Mouse (Mus musculus): ENCODE measurements around the gene Hcfc2. TPM values are rescaled to one million over a fixed set of nuclear protein-coding genes. Genes with fewer than 3 reads are reported as not detected.

The Hcfc2 gene
- total RNA-seq, 1 experiment from 2014 or later, result 40.1 TPM

DNA sequence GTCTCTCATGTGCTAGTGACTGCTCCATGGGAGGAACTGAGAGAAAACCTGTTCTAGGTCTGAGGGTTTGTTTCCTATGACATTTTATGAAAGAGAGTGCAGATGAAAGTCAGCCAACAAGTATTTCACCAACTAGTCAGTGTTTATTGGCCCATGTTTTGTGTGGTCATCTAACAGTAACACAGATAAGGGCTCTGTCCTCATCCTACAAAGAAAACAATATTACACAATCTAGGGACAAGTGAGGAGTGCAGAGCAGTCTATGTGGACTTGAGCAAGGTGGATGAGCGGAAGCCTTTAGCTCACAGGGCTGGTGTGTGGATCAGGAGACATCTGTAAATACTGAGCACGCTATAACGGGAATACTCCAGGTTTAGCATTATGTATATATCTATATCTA, 62.9 kb downstream of the Hcfc2 start:
- ATAC-seq (replicated peaks in 1 of 2; ENCODE audit: insufficient read depth in 1 of 2, low FRiP score in 2 of 2, low TSS enrichment in 1 of 2, low read depth in 1 of 2, poor library complexity in 2 of 2, severe bottlenecking in 2 of 2), result no peak; a peak in 1 of 4 replicates

DNA sequence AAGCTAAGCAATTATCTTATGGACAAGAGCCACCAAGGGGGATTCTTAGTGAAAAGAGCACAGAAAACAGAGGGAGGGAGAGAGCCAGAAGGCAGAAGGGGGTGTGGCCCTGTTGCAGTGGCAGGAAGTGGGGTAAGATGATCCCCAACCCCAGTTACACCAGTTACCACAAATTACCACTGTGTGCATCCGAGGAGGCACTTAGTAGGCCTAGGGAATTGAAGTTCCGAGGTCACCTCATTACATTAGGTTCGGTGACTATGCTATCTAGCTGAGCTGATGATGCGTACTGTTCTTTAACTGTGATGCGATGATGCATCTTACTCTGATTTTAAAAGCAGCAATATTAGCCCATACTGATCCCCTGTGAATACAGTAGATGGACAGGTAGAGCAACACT, 63.7 kb downstream of the Hcfc2 start:
- peak in 1 of 2 experiments; percentile 2; a peak in 1 of 4 replicates for ATAC-seq (replicated peaks in 1 of 2; ENCODE audit: insufficient read depth in 1 of 2, low FRiP score in 2 of 2, low TSS enrichment in 1 of 2, low read depth in 1 of 2, poor library complexity in 2 of 2, severe bottlenecking in 2 of 2)

DNA sequence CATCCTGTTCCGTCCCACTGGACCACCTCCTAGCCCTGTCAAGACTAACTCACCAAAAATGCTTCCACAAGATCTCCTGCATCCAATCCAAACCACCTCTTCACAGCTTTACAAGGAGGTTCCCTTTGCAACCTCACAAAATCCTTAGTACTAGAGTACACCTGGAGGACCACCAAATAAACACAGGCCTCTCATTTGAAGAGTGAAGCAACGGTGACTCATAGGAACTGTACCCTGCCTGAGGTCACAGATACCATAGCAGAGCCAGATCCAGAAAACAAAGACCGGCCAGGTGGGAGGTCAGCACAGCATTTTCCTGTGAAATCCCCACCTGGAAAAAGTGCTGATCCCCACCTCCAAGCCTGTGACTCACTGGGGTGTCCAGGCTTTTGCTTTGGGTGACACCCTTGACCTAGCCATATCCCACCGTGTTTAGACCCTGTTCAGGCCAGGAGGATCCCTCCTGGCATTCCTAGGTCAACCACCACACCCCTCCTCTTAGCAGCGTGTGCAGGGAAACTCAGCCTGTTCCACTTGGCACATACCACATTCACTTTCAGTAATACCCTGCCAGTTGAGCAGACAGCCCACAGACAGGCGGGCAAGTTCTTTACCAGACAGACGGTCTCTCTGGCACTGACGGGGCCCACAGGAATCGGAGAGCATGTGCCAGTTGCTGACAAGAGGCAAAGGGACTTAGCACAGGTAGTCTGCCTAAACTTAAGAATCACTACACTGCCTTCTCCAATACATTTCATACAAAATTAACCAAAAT, 65.3 kb downstream of the Hcfc2 start:
- no peak for ATAC-seq (replicated peaks in 1 of 2; ENCODE audit: insufficient read depth in 1 of 2, low FRiP score in 2 of 2, low TSS enrichment in 1 of 2, low read depth in 1 of 2, poor library complexity in 2 of 2, severe bottlenecking in 2 of 2)

DNA sequence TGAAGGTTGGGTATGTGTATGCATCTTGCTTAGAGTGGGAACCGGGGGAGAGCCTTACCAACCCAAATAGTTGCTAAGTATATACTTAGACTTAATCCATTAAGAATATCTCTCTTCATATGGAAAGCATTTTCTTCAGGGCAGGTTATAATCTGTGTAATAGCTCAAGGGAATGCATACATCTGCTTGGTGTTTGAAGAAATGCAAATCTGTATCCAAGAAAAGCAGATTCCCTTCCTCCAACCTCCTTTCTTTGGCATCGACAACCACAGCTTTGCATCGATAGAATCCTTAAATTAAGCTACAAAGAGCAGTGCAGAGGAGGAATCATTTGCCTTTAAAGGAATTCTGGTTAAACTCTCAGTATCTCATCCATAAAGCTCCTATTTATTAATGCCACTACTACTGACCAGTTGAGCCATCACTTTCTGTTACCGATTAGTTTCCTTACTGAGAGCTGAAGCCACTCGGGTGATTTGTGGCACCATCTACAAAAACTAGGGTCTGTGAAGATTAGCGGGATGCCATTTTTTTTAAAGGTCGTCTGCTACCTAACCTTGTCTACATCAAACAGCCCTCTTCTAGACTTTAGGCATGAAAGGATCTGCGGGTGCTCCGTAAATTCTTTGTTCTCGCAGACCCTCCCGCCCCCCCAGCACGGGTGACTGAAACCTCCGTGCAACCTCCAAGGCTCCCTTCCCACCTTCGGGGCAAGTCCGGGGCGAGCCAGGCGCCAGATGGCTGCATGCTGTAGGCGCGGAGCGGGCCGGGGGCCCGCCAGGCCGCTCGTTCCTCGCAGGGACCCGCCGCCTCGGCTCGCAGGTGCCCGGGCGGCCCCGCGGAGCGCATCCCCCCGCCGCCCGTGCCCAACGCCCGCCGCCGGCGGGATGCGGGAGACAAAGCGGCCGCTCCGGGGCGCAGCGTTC, 67.1 kb downstream of the Hcfc2 start:
- ATAC-seq (replicated peaks in 1 of 2; ENCODE audit: insufficient read depth in 1 of 2, low FRiP score in 2 of 2, low TSS enrichment in 1 of 2, low read depth in 1 of 2, poor library complexity in 2 of 2, severe bottlenecking in 2 of 2), result no peak

DNA sequence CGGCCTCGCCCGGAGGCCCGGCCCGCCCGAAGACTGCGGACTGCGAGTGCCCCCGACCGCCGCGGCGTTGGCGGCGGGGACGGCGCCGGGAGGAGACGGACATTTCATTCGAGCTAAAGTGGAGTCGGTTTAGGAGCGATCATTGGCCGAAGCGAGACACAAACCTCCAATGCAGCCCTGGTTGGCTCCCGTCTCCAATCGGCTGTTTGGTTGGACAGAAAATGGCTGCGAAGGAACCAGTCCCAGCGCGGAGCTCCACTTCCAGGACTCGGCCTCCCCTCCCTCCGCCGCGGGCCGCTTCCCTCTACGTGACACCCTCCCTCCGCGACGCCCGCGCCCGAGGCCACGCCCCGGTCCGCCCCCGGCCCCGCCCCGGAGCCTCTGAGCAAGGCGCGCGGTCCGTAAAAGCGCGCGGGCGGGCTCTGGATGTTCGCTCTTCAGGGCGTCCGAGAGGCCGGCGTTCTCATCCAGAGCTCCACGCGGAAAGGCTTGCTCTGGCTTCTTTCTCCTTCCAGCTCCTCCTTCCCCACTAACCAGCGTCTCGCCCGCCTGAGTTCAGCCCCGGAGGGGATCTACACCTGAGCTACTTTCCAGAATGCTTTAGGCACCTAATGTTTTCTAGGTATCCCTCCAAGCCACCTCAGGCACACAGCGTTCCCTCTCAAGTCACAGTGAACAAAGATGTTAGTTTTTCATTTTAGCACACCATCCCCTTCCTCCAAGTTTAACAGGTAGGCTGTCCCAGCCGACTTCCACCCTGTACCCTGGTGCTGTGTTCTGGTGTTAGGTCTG, 68.1 kb downstream of the Hcfc2 start, which contains the start of gene Nfyb:
TSS of gene Nfyb (minus strand) at position 305 of the 792 bp plus-strand sequence.
- ATAC-seq (replicated peaks in 1 of 2; ENCODE audit: insufficient read depth in 1 of 2, low FRiP score in 2 of 2, low TSS enrichment in 1 of 2, low read depth in 1 of 2, poor library complexity in 2 of 2, severe bottlenecking in 2 of 2), result peak; percentile 97

DNA sequence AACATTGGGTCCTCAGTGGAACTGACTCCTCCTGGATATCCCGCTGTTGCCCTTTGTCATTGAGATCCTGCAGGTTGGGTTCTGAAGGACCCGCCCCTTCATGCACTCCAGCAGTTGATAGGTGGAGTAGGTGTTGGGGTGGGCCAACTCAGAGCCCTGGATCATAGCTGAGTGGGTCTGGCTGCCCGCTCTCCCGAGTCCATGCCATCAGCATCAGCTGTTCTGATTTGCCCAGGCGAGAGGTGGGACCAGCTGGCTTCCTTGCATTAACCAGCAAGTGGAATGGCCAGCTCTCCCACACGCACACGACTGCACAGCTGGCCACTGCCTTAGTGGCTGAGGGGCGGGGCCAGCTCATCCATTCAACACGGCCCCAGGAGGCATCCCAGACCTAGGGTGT, 72.9 kb downstream of the Hcfc2 start:
- ATAC-seq (replicated peaks in 1 of 2; ENCODE audit: insufficient read depth in 1 of 2, low FRiP score in 2 of 2, low TSS enrichment in 1 of 2, low read depth in 1 of 2, poor library complexity in 2 of 2, severe bottlenecking in 2 of 2), result no peak

DNA sequence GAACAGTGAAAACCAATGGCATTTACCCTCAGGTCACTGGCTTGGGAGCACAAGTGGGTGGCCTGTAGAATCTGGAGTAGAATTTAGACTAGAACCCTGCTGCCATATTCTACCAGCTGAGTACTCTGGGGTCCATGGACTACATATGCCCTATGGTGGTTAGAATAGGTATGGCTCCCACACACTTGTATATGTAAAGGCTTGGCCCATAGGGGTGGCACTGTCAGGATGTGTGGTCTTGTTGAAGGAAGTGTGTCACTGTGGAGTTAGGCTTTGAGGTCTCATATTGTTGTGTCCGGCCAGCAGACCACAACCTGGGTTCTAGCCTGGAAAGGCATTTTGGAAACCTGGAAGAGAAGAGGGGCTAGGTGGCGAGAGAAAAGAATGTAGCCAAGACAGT, 74.8 kb downstream of the Hcfc2 start:
- ATAC-seq (replicated peaks in 1 of 2; ENCODE audit: insufficient read depth in 1 of 2, low FRiP score in 2 of 2, low TSS enrichment in 1 of 2, low read depth in 1 of 2, poor library complexity in 2 of 2, severe bottlenecking in 2 of 2), result no peak

DNA sequence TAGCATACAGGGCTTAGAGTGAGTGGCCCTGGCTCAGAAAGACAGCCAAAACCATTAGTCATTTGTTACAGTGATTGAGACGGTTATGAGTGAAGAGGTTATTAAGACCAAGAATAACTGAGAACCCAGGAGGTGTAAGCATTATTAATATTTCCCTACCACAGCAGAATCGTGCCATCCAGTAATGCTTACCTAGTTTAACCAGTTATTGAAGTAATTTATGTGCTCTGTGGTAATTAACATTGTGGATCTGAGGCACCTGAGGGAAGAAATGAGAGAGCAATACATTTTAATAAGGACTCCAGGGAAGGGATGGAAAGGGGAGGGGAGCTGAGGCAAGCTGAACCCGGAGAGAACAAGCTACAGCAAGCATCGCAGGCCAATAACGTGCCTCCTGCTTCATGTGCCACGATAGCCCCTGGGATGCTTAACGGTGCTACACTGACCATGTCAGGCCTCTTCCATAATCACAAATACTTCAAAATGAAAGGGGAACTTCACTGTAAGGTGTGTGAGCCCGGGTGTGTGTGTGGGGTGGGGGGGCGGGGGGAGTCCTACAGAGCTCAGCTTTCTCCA, 75.7 kb downstream of the Hcfc2 start:
- no peak for ATAC-seq (replicated peaks in 1 of 2; ENCODE audit: insufficient read depth in 1 of 2, low FRiP score in 2 of 2, low TSS enrichment in 1 of 2, low read depth in 1 of 2, poor library complexity in 2 of 2, severe bottlenecking in 2 of 2)

DNA sequence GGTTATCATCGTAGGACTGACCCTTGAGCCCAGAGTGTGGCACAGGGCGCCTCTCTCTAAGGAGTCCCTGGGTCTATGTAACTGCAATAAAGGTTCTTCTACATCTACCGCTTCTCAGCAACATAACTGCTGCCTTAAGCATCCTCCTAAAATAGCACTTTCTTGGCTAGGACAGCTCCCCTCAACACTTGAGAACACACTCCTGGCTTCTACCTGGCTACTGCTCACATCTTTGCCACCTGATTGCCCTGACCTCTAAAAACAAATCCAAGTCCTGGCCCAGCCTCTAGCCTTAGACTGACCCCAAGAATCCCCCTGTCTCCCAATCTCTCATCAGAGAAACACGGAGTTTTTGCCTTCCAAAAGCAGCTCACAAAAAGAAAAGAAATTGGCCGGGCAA, 78.9 kb downstream of the Hcfc2 start:
- ATAC-seq (replicated peaks in 1 of 2; ENCODE audit: insufficient read depth in 1 of 2, low FRiP score in 2 of 2, low TSS enrichment in 1 of 2, low read depth in 1 of 2, poor library complexity in 2 of 2, severe bottlenecking in 2 of 2), result no peak

DNA sequence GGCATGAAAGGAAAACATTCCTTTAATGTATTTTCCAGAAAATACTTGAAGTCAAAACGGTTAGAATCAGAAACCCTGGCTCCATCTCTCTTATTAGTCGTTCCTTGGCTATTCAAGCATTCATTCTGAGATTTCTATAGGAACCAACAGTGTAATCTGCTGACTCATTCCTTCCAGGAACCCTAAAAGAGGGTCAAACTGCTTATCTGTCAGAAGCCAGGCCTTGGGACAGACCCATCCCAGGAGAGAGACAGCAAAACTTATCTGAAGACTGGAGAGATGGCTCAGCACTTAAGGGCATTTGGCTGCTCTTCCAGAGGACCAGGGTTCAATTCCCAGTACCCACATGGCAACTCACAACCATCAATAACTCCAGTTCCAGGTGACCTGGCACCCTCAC, 81.1 kb downstream of the Hcfc2 start:
- no peak for ATAC-seq (replicated peaks in 1 of 2; ENCODE audit: insufficient read depth in 1 of 2, low FRiP score in 2 of 2, low TSS enrichment in 1 of 2, low read depth in 1 of 2, poor library complexity in 2 of 2, severe bottlenecking in 2 of 2)

DNA sequence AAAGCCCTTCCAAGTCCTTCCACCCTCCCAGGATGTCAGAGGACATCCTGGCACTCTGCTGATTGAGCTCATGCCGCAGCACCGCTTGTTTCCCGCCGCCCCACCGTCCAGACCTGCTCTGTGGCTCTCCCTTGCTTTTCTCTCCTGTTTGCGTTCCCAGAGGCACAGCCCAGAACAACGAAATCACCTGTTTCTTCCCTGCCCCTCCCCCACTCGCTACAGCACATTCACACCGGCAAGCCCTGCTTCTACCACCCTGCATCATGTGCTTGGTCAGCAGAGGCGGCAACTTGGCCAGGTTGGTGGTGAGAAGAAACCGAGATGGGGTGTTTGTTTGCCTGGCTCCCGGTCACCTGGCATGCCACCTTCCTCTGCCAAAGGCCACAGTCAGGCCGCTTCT, 81.9 kb downstream of the Hcfc2 start:
- peak in 1 of 2 experiments; percentile 21; a peak in 1 of 4 replicates for ATAC-seq (replicated peaks in 1 of 2; ENCODE audit: insufficient read depth in 1 of 2, low FRiP score in 2 of 2, low TSS enrichment in 1 of 2, low read depth in 1 of 2, poor library complexity in 2 of 2, severe bottlenecking in 2 of 2)

DNA sequence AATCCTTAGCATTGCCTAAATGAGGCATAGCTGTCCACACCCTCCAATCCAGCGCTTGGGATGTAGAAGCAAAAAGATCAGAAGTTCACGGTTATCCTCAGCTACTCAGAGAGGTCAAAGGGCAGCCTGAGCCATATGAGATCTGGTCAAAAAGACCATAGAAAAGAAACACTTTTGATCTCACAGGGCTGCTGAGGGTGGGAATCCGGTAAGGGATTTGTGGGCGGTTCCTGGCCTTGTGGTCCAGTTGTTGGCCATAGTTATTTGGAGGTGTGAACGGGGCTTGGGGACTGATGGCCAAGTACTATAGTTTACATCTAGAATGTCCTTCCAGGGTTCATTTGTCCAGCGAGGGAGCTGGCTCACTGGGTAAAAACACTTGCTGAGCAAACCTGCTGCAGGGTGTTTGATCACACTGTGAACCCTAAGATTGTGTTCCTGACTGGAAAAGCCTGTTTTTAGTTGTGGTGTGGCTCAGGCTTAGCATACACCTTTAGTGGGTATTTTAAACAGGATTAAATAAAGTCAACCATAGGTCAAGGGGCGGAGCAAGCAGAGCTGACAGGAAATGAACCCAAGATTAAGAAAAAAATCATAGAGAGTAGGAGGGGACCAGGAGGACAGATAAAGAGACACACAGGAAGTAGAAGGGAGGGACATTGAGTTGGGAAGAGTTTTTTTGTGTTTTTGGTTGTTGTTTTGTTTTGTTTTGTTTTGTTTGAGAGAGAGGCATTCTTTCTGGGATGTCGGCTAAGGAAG, 83.0 kb downstream of the Hcfc2 start:
- ATAC-seq (replicated peaks in 1 of 2; ENCODE audit: insufficient read depth in 1 of 2, low FRiP score in 2 of 2, low TSS enrichment in 1 of 2, low read depth in 1 of 2, poor library complexity in 2 of 2, severe bottlenecking in 2 of 2), result no peak

DNA sequence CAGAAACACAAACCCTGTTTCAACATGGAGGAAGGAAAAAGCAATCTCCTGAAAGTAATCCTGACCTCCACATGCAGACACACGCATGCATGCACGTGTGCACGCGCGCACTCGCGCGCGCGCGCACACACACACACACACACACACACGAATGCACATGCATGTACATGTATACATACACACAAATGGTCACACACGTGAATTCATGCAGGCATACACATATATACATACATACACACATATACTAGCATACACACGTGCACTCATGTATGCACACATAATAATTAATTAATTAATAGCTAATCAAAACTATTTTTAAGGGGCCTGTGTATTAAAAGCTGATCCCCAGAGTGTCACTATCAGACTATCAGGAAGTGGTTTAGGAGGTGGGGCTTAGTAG, 83.9 kb downstream of the Hcfc2 start:
- no peak for ATAC-seq (replicated peaks in 1 of 2; ENCODE audit: insufficient read depth in 1 of 2, low FRiP score in 2 of 2, low TSS enrichment in 1 of 2, low read depth in 1 of 2, poor library complexity in 2 of 2, severe bottlenecking in 2 of 2)

DNA sequence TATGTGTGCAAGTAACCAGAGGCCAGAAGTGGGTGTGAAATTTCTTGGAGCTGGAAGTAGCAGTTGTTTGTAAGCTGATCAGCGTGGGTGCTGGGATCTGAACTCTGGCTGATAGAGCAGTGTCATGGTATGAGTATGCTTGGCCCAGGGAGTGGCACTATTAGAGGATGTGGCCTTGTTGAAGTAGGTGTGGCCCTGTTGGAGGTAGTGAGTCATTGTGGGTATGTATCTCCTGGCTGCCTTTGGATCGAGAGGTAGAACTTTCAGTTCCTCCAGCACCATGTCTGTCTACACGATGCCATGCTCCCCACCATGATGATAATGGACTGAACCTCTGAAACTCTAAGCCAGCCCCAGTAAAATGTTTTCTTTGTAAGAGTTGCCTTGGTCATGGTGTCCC, 84.4 kb downstream of the Hcfc2 start:
- ATAC-seq (replicated peaks in 1 of 2; ENCODE audit: insufficient read depth in 1 of 2, low FRiP score in 2 of 2, low TSS enrichment in 1 of 2, low read depth in 1 of 2, poor library complexity in 2 of 2, severe bottlenecking in 2 of 2), result peak in 1 of 2 experiments; percentile 49; a peak in 1 of 4 replicates

DNA sequence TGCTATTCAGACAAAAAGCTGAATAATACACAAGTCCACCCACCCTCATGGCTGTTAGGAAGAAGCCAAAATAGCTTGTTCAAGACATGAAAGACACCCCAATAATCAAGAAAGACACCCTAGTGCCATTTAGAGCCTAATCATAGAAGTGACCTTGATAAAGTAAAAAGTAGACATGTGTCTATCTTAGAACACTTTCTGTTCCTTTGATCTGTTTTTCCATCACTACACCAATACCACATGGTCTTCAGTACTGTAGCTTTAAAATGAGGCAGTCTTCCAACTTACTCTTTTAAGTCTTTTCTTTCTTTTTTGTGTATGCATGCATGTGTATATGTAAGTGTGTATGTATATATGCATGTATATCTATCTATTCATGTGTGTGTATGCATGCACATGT, 84.9 kb downstream of the Hcfc2 start:
- no peak for ATAC-seq (replicated peaks in 1 of 2; ENCODE audit: insufficient read depth in 1 of 2, low FRiP score in 2 of 2, low TSS enrichment in 1 of 2, low read depth in 1 of 2, poor library complexity in 2 of 2, severe bottlenecking in 2 of 2)

DNA sequence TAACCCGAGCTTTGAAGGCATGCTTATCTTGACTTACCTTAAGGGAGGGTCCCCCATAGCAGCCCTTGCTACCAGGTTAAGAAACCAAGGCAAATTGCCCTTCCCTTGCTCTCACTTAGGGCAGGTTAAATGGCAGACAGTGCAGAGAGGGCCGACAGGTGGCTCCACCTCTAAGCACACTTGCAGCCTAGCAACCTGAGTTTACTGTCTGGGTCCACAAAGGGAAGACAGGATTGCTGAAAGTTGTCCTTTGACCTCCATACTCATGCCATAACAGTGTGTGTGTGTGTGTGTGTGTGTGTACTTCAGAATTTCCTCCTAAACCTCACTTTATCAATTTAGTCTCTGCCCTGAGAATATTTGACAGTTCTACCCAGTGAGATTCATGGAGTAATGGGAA, 86.5 kb downstream of the Hcfc2 start:
- ATAC-seq (replicated peaks in 1 of 2; ENCODE audit: insufficient read depth in 1 of 2, low FRiP score in 2 of 2, low TSS enrichment in 1 of 2, low read depth in 1 of 2, poor library complexity in 2 of 2, severe bottlenecking in 2 of 2), result no peak

DNA sequence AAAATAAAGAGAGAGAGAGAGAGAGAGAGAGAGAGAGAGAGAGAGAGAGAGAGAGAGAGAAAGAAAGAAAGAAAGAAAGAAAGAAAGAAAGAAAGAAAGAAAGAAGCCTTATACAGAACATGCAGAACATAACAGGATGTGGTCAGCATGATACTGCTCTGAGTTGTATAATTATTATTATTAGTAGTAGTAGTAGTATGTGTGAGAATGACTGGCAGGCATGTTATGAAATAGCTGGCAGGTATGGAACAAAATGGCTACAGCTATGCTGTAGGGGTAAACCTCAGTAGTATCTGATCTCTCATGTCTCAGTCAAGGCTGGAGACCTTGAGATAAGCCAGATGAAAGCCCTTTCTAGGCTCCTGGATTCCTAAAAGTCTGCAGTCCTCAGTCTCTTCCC, 93.2 kb downstream of the Hcfc2 start:
- no peak for ATAC-seq (replicated peaks in 1 of 2; ENCODE audit: insufficient read depth in 1 of 2, low FRiP score in 2 of 2, low TSS enrichment in 1 of 2, low read depth in 1 of 2, poor library complexity in 2 of 2, severe bottlenecking in 2 of 2)
